In the genomic region with DNA sequence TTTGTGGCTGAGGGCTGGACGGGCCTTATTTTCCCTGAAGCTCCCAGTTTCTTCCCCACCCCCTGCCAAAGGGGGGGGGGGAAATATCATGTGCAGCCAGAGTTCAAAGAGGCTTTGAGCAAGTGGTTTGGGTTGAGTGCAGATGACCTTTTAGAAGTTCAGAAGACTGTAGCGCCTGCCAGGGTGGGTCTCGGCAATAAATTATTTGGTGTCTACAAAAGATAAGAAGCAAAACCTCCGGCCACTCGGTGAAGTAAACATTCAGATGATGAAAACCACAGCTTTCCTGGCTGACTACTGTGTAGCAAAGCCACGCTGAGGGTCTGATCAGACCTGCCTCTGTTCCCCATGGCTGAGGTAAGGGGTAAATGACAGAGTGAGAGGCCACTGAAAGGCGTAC, we compare ENCODE assay signal across 12 mouse cellular contexts.
A peak's percentile ranks its signal among the peaks of the same experiment; 100 is the strongest.
DNase-seq lines count a peak whose midpoint lies in the region; ATAC-seq and TF ChIP-seq lines count a peak whose summit lies in the region.
"Had no signal": no experiment of that assay in that cellular context is flagged by ENCODE, and none has a peak within 500 bp of the region (broad histone marks: within the 10 kb centered on the region; RNA-seq: fewer than 3 reads in every experiment).

No protein-coding gene starts in this region.

- H3K36me3 ChIP-seq in kidney, postnatal 0 days (ENCODE audit: insufficient read depth, low read length): no peaks in the 10 kb centered on the region
- H3K36me3 ChIP-seq: embryonic facial prominence, embryonic 12.5 days; hindbrain, embryonic 15.5 days had no signal

- no peak overlapping the region for H3K27ac ChIP-seq in kidney, postnatal 0 days
- H3K27ac ChIP-seq: embryonic facial prominence, embryonic 12.5 days; hindbrain, embryonic 15.5 days; liver, embryonic 14.5 days had no signal

- no peaks in the 10 kb centered on the region for H3K27me3 ChIP-seq in kidney, postnatal 0 days (ENCODE audit: insufficient read depth, low read length)
- H3K27me3 ChIP-seq: embryonic facial prominence, embryonic 12.5 days; hindbrain, embryonic 15.5 days had no signal

- H3K4me2 ChIP-seq in kidney, postnatal 0 days (ENCODE audit: low read length): no peak overlapping the region
- H3K4me2 ChIP-seq: embryonic facial prominence, embryonic 12.5 days; hindbrain, embryonic 15.5 days had no signal

- H3K4me1 ChIP-seq in kidney, postnatal 0 days (replicated peaks; ENCODE audit: insufficient read depth, low read length): peaks cover 2% of the 10 kb centered on the region; the same call in 1 of the 2 replicates
- H3K4me1 ChIP-seq: hindbrain, embryonic 15.5 days had no signal

- H3K9me3 ChIP-seq in kidney, postnatal 0 days (replicated peaks; ENCODE audit: low read length): no peaks in the 10 kb centered on the region
- H3K9me3 ChIP-seq: embryonic facial prominence, embryonic 12.5 days; hindbrain, embryonic 15.5 days had no signal

- H3K9ac ChIP-seq in kidney, postnatal 0 days (ENCODE audit: low read depth, low read length): no peak overlapping the region
- H3K9ac ChIP-seq: embryonic facial prominence, embryonic 12.5 days; hindbrain, embryonic 15.5 days; liver, embryonic 14.5 days had no signal

- TF ChIP-seq CTCF in kidney, postnatal 0 days (IDR thresholded peaks at IDR 0.05; ENCODE audit: low read depth): no peak

- no peak overlapping the region for H3K4me3 ChIP-seq in kidney, postnatal 0 days (replicated peaks; ENCODE audit: low read depth, low read length)
- H3K4me3 ChIP-seq: embryonic facial prominence, embryonic 12.5 days; hindbrain, embryonic 15.5 days had no signal

- peak; percentile 33 for DNase-seq in urinary bladder, postnatal 14 days (ENCODE audit: low spot score)
- no peak for DNase-seq in urinary bladder, postnatal 25 days (ENCODE audit: low spot score)
- DNase-seq in embryo, embryonic 11 days: peak; percentile 41
- DNase-seq in kidney, postnatal 0 days (ENCODE audit: low spot score): peak; percentile 60
- peak; percentile 58 for DNase-seq in yolk sac, embryonic 10.5 days (ENCODE audit: low spot score)
- DNase-seq in heart, adult 11 months: no peak
- DNase-seq: cerebellum, adult 18-20 months; left cerebral cortex, postnatal 4 days had no signal

- ATAC-seq in kidney, postnatal 0 days (replicated peaks; ENCODE audit: low FRiP score, low read depth): no peak
- ATAC-seq in erythroblast, adult 5-6 weeks (replicated peaks; ENCODE audit: low FRiP score, poor library complexity, severe bottlenecking): no peak

- WGBS in kidney, postnatal 0 days: 16% methylated on average over 7 of the region's 7 CpGs

Comparison
In these comparisons a context has a peak if more than half of its experiments do, and no peak if none do; other contexts are left out.
1. DNase-seq: peak in urinary bladder, postnatal 14 days (single experiment), embryo, embryonic 11 days (single experiment), kidney, postnatal 0 days (single experiment) and yolk sac, embryonic 10.5 days (single experiment); none in urinary bladder, postnatal 25 days (single experiment) and heart, adult 11 months (single experiment).